In genomic region chr12:80986628-80987027, GRCm38 (mm10) we compare ENCODE assay signal across 34 mouse cellular contexts. TPM values are rescaled to one million over a fixed set of nuclear protein-coding genes. Genes with fewer than 3 reads are reported as not detected.
DNase-seq lines count a peak whose midpoint lies in the region; ATAC-seq and TF ChIP-seq lines count a peak whose summit lies in the region.
"Had no signal": no experiment of that assay in that cellular context is flagged by ENCODE, and none has a peak within 500 bp of the region (broad histone marks: within the 10 kb centered on the region; RNA-seq: fewer than 3 reads in every experiment).

No protein-coding gene starts in this region.

- H3K4me3 ChIP-seq in forebrain, postnatal 0 days (ENCODE audit: low read depth, low read length) = no peak overlapping the region
- H3K4me3 ChIP-seq in forebrain, embryonic 12.5 days (replicated peaks) = no peak overlapping the region
- H3K4me3 ChIP-seq in liver, embryonic 11.5 days (ENCODE audit: low read depth, low read length) = no peak overlapping the region
- no peak overlapping the region for H3K4me3 ChIP-seq in layer of hippocampus, adult 2 months
- H3K4me3 ChIP-seq: embryonic facial prominence, embryonic 13.5 days; forebrain, embryonic 10.5 days; heart, embryonic 12.5 days; hindbrain, embryonic 13.5 days; limb, embryonic 10.5 days; limb, embryonic 15.5 days; neural tube, embryonic 13.5 days had no signal

- H3K27me3 ChIP-seq in forebrain, postnatal 0 days (ENCODE audit: insufficient read depth, low read length) = no peaks in the 10 kb centered on the region
- H3K27me3 ChIP-seq in forebrain, embryonic 12.5 days = peaks cover 4% of the 10 kb centered on the region; the same call in 1 of the 2 replicates
- no peaks in the 10 kb centered on the region for H3K27me3 ChIP-seq in liver, embryonic 11.5 days (replicated peaks; ENCODE audit: control insufficient read depth, insufficient read depth, low read length)
- H3K27me3 ChIP-seq: embryonic facial prominence, embryonic 13.5 days; limb, embryonic 15.5 days; neural tube, embryonic 13.5 days had no signal

- TF ChIP-seq CTCF in forebrain, postnatal 0 days (IDR thresholded peaks at IDR 0.05; ENCODE audit: low read depth) = peak; percentile 37; the same call in 1 of the 2 replicates
- no peak for TF ChIP-seq CTCF in layer of hippocampus, adult 2 months (conservative IDR thresholded peaks at IDR 0.05)

- H3K36me3 ChIP-seq in forebrain, postnatal 0 days (ENCODE audit: insufficient read depth) = no peaks in the 10 kb centered on the region
- H3K36me3 ChIP-seq in forebrain, embryonic 12.5 days (replicated peaks) = no peaks in the 10 kb centered on the region
- H3K36me3 ChIP-seq in liver, embryonic 11.5 days (ENCODE audit: control insufficient read depth, insufficient read depth, low read length) = no peaks in the 10 kb centered on the region
- H3K36me3 ChIP-seq: embryonic facial prominence, embryonic 13.5 days; forebrain, embryonic 10.5 days; heart, embryonic 12.5 days; hindbrain, embryonic 13.5 days; limb, embryonic 10.5 days; limb, embryonic 15.5 days; neural tube, embryonic 13.5 days had no signal

- no peak overlapping the region for H3K9ac ChIP-seq in forebrain, postnatal 0 days
- no peak overlapping the region for H3K9ac ChIP-seq in forebrain, embryonic 12.5 days
- H3K9ac ChIP-seq in liver, embryonic 11.5 days (ENCODE audit: low read depth, low read length) = no peak overlapping the region
- H3K9ac ChIP-seq: embryonic facial prominence, embryonic 13.5 days; heart, embryonic 12.5 days; hindbrain, embryonic 13.5 days; limb, embryonic 15.5 days; neural tube, embryonic 13.5 days had no signal

- H3K27ac ChIP-seq in forebrain, postnatal 0 days (ENCODE audit: low read depth, low read length) = no peak overlapping the region
- no peak overlapping the region for H3K27ac ChIP-seq in forebrain, embryonic 12.5 days
- H3K27ac ChIP-seq in liver, embryonic 11.5 days (ENCODE audit: low read depth, low read length) = no peak overlapping the region
- no peak overlapping the region for H3K27ac ChIP-seq in layer of hippocampus, adult 2 months
- H3K27ac ChIP-seq: embryonic facial prominence, embryonic 13.5 days; forebrain, embryonic 10.5 days; hindbrain, embryonic 13.5 days; limb, embryonic 10.5 days; limb, embryonic 15.5 days; neural tube, embryonic 13.5 days had no signal

- no peak overlapping the region for H3K4me2 ChIP-seq in forebrain, postnatal 0 days (ENCODE audit: low read depth)
- no peak overlapping the region for H3K4me2 ChIP-seq in forebrain, embryonic 12.5 days
- no peak overlapping the region for H3K4me2 ChIP-seq in liver, embryonic 11.5 days
- H3K4me2 ChIP-seq: embryonic facial prominence, embryonic 13.5 days; heart, embryonic 12.5 days; hindbrain, embryonic 13.5 days; limb, embryonic 15.5 days; midbrain, embryonic 11.5 days; neural tube, embryonic 13.5 days had no signal

- 84% methylated on average over 4 of the region's 4 CpGs for WGBS in forebrain, postnatal 0 days
- WGBS in forebrain, embryonic 12.5 days = 81% methylated on average over 4 of the region's 4 CpGs
- WGBS in liver, embryonic 11.5 days = 76% methylated on average over 4 of the region's 4 CpGs

- no peak for ATAC-seq in forebrain, postnatal 0 days
- ATAC-seq in forebrain, embryonic 12.5 days (ENCODE audit: low FRiP score) = no peak
- ATAC-seq in liver, embryonic 11.5 days (replicated peaks; ENCODE audit: low FRiP score) = no peak
- ATAC-seq: inflammation-experienced regulatory T-cells, adult 6 months had no signal

- no peaks in the 10 kb centered on the region for H3K4me1 ChIP-seq in forebrain, postnatal 0 days (ENCODE audit: insufficient read depth)
- H3K4me1 ChIP-seq in forebrain, embryonic 12.5 days = peaks cover 8% of the 10 kb centered on the region
- no peaks in the 10 kb centered on the region for H3K4me1 ChIP-seq in liver, embryonic 11.5 days (replicated peaks; ENCODE audit: control insufficient read depth, insufficient read depth, low read length)
- H3K4me1 ChIP-seq: embryonic facial prominence, embryonic 13.5 days; heart, embryonic 12.5 days; limb, embryonic 15.5 days had no signal

- no peaks in the 10 kb centered on the region for H3K9me3 ChIP-seq in forebrain, postnatal 0 days (ENCODE audit: low read length)
- no peaks in the 10 kb centered on the region for H3K9me3 ChIP-seq in forebrain, embryonic 12.5 days
- no peaks in the 10 kb centered on the region for H3K9me3 ChIP-seq in liver, embryonic 11.5 days (ENCODE audit: control insufficient read depth, low read length)
- H3K9me3 ChIP-seq: embryonic facial prominence, embryonic 13.5 days; forebrain, embryonic 10.5 days; heart, embryonic 12.5 days; hindbrain, embryonic 13.5 days; limb, embryonic 10.5 days; limb, embryonic 15.5 days; neural tube, embryonic 13.5 days had no signal

- no peak for DNase-seq in forebrain, postnatal 0 days
- peak; percentile 1 for DNase-seq in liver
- no peak for DNase-seq in liver, embryonic 11.5 days (ENCODE audit: low spot score)
- DNase-seq in testis, postnatal 10 days (ENCODE audit: low spot score) = peak; percentile 24
- no peak for DNase-seq in testis, postnatal 14 days (ENCODE audit: low spot score)
- DNase-seq in layer of hippocampus, adult 2 months (ENCODE audit: low spot score in 2 of 2) = no peak
- DNase-seq in c-Kit-positive CD71-positive TER-119-positive erythroid progenitor cells, embryonic 14.5 days (ENCODE audit: low spot score) = no peak
- DNase-seq: adrenal gland, adult 2 months; cerebellum, adult 11 months; cerebellum, adult 9-10 months; cerebellum, postnatal 36 days; embryo, embryonic 11 days; gastrocnemius, postnatal 25 days; heart, adult 18-20 months; heart, postnatal 4 days; kidney, adult 9 months; kidney, postnatal 10 days; layer of hippocampus, adult 9-11 months; lung, postnatal 14 days; thymus, postnatal 14 days had no signal

RNA-seq across cellular contexts. Expression of gene Slc10a1, which starts 18.1 kb away (rescaled TPM):
- not detected in 2 replicates for total RNA-seq in forebrain, postnatal 0 days (2014; rRNA removed)
- polyA plus RNA-seq in forebrain, postnatal 0 days (2015; fragmentation: Nextera tagmentation; extraction: Ambion mirVana) = not detected in 2 replicates
- 0.99 and 1.4 TPM in 2 replicates for polyA plus RNA-seq in forebrain, embryonic 12.5 days (2016; fragmentation: Nextera tagmentation; extraction: Ambion mirVana)
- polyA plus RNA-seq in liver, embryonic 11.5 days (2014; fragmentation: Nextera tagmentation; extraction: Ambion mirVana) = 0.47 and 0.95 TPM in 2 replicates
- total RNA-seq in layer of hippocampus, adult 2 months (2021) = not detected
- total RNA-seq: gastrocnemius, postnatal 25 days; heart, adult 18-20 months; heart, postnatal 4 days; left cerebral cortex, postnatal 10 days; megakaryocyte, adult 5-6 weeks had no signal
- polyA plus RNA-seq: large intestine, adult 2 months; urinary bladder, adult 2 months had no signal

RNA-seq across cellular contexts. Expression of gene Smoc1, which starts 40.0 kb away (rescaled TPM):
- total RNA-seq in forebrain, postnatal 0 days (2014; rRNA removed) = 9.5 and 16.9 TPM in 2 replicates
- 7.9 and 12.3 TPM in 2 replicates for polyA plus RNA-seq in forebrain, postnatal 0 days (2015; fragmentation: Nextera tagmentation; extraction: Ambion mirVana)
- polyA plus RNA-seq in forebrain, embryonic 12.5 days (2016; fragmentation: Nextera tagmentation; extraction: Ambion mirVana) = 7.3 and 8.5 TPM in 2 replicates
- polyA plus RNA-seq in liver, embryonic 11.5 days (2014; fragmentation: Nextera tagmentation; extraction: Ambion mirVana) = 10.9 and 12.7 TPM in 2 replicates
- total RNA-seq in layer of hippocampus, adult 2 months (2021) = 1 to 10 TPM; 7.6 to 8.0 TPM

RNA-seq across cellular contexts. Expression of gene Srsf5, which starts 41.3 kb away (rescaled TPM):
- 344 and 488 TPM in 2 replicates for total RNA-seq in forebrain, postnatal 0 days (2014; rRNA removed)
- polyA plus RNA-seq in forebrain, postnatal 0 days (2015; fragmentation: Nextera tagmentation; extraction: Ambion mirVana) = 488 and 529 TPM in 2 replicates
- polyA plus RNA-seq in forebrain, embryonic 12.5 days (2016; fragmentation: Nextera tagmentation; extraction: Ambion mirVana) = 656 and 658 TPM in 2 replicates
- 423 and 425 TPM in 2 replicates for polyA plus RNA-seq in liver, embryonic 11.5 days (2014; fragmentation: Nextera tagmentation; extraction: Ambion mirVana)
- total RNA-seq in layer of hippocampus, adult 2 months (2021) = 100 to 1,000 TPM; 356 to 358 TPM

Comparison
In these comparisons a context has a peak if more than half of its experiments do, and no peak if none do; other contexts are left out.
1. DNase-seq: peak in liver (single experiment) and testis, postnatal 10 days (single experiment); none in forebrain, postnatal 0 days (single experiment), liver, embryonic 11.5 days (single experiment), testis, postnatal 14 days (single experiment), layer of hippocampus, adult 2 months (0 of 2) and c-Kit-positive CD71-positive TER-119-positive erythroid progenitor cells, embryonic 14.5 days (single experiment).